Mouse (Mus musculus) midbrain, embryonic 12.5 days (tissue): ENCODE results near the gene Ssbp3. TPM values are rescaled to one million over a fixed set of nuclear protein-coding genes. Genes with fewer than 3 reads are reported as not detected.
A peak's percentile ranks its signal among the peaks of the same experiment; 100 is the strongest.

Source experiments
- ATAC-seq: fragments of 200-750 bp; cut with Nextera tagmentation; 2 replicates; pipeline ENCODE4 v1.8.0; 2017; ENCODE audit warnings: low read depth, moderate TSS enrichment, moderate library complexity; ENCODE audit not compliant: low FRiP score
- H3K27ac ChIP-seq: fragments of 300-500 bp; sonication (generic); replicated peaks from 2 replicates; pipeline ENCODE4 v1.5.1; 2016; ENCODE audit warnings: mild to moderate bottlenecking
- H3K27me3 ChIP-seq: fragments of 300-500 bp; sonication (generic); 2 replicates; pipeline ENCODE4 v1.6.1; 2016; ENCODE audit warnings: mild to moderate bottlenecking
- H3K36me3 ChIP-seq: fragments of 300-500 bp; sonication (generic); 2 replicates; pipeline ENCODE4 v1.6.1; 2016
- H3K4me1 ChIP-seq: fragments of 300-500 bp; sonication (generic); 2 replicates; pipeline ENCODE4 v1.6.1; 2016
- H3K4me2 ChIP-seq: fragments of 300-500 bp; sonication (generic); replicated peaks from 2 replicates; pipeline ENCODE4 v1.6.1; 2016; ENCODE audit warnings: mild to moderate bottlenecking, moderate library complexity
- H3K4me3 ChIP-seq: fragments of 300-500 bp; sonication (generic); 2 replicates; pipeline ENCODE4 v1.5.1; 2016; ENCODE audit warnings: mild to moderate bottlenecking
- H3K9ac ChIP-seq: fragments of 300-500 bp; sonication (generic); replicated peaks from 2 replicates; pipeline ENCODE4 v1.6.1; 2016; ENCODE audit warnings: mild to moderate bottlenecking, moderate library complexity
- H3K9me3 ChIP-seq: fragments of 300-500 bp; sonication (generic); 2 replicates; pipeline ENCODE4 v1.6.1; 2016; ENCODE audit warnings: mild to moderate bottlenecking
- WGBS: fragments of 180-500 bp; shearing (Covaris S2); methylation state at CpG from one replicate; pipeline ENCODE4 v1.1.7; 2016; 5-methylcytosine and 5-hydroxymethylcytosine counted together
- polyA plus RNA-seq: library from polyadenylated mRNA; unstranded; fragments of >200 nt; fragmentation: Nextera tagmentation; extraction: Ambion mirVana; gene quantifications from 2 replicates; pipeline ENCODE4 v1.2.1, GENCODE M21; 2016

Ssbp3 gene
- polyA plus RNA-seq, 1 experiment from 2014 or later: 277 TPM

DNA sequence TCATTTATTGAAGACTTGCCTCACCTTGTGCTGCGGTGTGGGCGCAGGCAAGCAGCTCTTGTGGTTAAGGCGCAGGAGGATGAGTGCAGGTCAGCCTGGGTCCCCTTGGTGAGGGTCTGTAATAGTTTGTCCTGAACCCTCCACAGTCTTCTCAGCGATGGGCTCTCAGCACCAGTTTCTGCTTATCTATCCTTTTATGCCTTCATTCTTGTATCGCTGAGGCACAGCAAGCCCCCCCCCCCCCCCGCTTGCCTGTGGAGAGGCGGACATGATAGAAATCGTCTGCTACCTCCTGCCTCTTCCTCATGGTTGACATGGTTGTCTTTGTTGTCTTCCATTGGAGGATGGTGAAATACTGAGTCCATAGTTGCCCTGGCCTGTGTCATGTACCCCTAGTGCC lies 96.9 kb downstream of the Ssbp3 start:
- H3K4me3 ChIP-seq: no peak overlapping the region
- H3K9ac ChIP-seq: no peak overlapping the region
- H3K4me1 ChIP-seq: peaks cover 28% of the 10 kb centered on the region
- H3K36me3 ChIP-seq: peaks cover 19% of the 10 kb centered on the region
- H3K4me2 ChIP-seq: no peak overlapping the region
- H3K27me3 ChIP-seq: no peaks in the 10 kb centered on the region
- no peak overlapping the region for H3K27ac ChIP-seq
- WGBS: 90% methylated on average over 8 of the region's 8 CpGs
- no peaks in the 10 kb centered on the region for H3K9me3 ChIP-seq
- no peak for ATAC-seq

DNA sequence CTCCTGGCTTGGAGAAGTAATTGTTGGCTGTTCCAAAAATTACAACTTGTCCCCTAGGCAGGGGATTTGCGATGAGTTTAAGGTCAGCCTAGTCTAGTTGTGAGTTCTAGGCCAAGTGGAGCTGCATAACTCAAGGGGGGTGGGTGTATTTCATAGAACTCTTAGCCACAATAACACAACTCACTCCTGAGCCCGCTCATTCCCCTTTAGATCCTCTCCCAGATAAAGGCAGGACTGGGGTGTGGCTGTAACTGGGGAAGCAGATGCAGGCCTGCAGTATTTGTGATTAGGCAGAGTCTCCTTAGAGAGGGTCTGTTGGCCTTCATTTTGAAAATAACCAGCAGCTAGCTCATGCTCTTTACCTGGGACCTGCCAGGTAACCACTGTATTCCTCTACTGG lies 97.7 kb downstream of the Ssbp3 start:
- H3K4me1 ChIP-seq: peaks cover 20% of the 10 kb centered on the region
- H3K4me2 ChIP-seq: no peak overlapping the region
- no peak overlapping the region for H3K4me3 ChIP-seq
- H3K9ac ChIP-seq: no peak overlapping the region
- peaks cover 19% of the 10 kb centered on the region for H3K36me3 ChIP-seq
- no peak for ATAC-seq
- H3K9me3 ChIP-seq: no peaks in the 10 kb centered on the region
- no peaks in the 10 kb centered on the region for H3K27me3 ChIP-seq
- WGBS: 93% methylated on average over 2 of the region's 2 CpGs
- H3K27ac ChIP-seq: no peak overlapping the region

DNA sequence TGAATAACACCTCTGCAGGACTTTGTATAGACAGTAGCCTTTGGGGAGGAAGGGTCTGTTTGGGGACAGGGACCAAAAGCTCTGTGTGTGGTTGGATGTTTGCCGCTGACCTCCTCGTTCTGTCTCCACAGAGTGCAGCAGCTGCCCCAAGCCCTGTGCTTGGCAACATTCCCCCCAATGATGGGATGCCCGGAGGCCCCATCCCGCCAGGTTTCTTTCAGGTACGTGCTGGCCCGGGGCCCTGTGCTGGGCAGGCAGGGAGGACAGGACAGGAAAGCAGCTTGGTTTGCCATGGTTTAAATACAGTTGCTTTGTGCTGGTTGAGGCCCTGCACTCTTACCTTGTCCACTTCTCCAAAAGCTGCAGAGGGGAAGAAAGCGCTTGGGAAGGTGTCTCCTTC lies 99.0 kb downstream of the Ssbp3 start:
- no peak overlapping the region for H3K4me2 ChIP-seq
- H3K4me3 ChIP-seq: no peak overlapping the region
- 91% methylated on average over 7 of the region's 7 CpGs for WGBS
- H3K27ac ChIP-seq: no peak overlapping the region
- ATAC-seq: no peak
- H3K36me3 ChIP-seq: peaks cover 19% of the 10 kb centered on the region
- H3K9ac ChIP-seq: no peak overlapping the region
- no peaks in the 10 kb centered on the region for H3K9me3 ChIP-seq
- H3K27me3 ChIP-seq: no peaks in the 10 kb centered on the region
- peaks cover 9% of the 10 kb centered on the region for H3K4me1 ChIP-seq

DNA sequence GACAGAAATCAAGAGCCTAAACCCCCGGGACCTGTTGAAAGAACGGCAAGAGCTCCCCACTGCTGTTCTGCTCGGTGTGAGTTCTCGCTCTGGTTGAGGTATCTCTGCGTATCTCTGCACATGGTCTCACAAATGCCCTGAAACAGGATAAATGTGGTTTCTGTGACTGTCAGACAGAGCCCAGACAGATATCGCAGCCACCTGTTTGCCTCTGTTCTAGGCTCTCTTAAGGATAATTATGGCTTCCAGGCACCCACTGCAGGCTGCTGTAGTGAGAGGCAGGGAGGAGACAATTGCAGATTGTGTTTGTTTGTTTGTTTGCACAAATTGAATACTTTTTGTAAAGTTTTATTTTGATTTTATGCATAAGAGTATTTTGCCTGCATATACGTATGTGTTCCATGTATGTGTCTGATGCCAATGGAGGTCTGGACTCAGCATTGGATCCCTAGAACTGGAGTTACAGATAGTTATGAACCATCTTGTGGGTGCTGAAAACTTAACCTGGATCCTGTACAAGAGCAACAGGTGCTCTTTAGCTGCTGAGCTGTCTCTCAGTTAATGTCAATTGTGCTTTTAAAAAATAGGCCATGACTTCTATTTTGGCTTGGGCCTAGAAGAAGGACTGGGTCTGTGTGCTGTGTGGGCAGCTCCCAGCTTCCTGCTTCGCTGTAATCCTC lies 101.0 kb downstream of the Ssbp3 start:
- Histone ChIP-seq H3K27ac (no peak overlapping the region), H3K9ac (no peak overlapping the region), H3K36me3 (peaks cover 22% of the 10 kb centered on the region), H3K4me3 (no peak overlapping the region), H3K27me3 (no peaks in the 10 kb centered on the region), H3K4me1 (peaks cover 20% of the 10 kb centered on the region), H3K4me2 (no peak overlapping the region), H3K9me3 (no peaks in the 10 kb centered on the region)
- ATAC-seq: no peak
- 95% methylated on average over 8 of the region's 8 CpGs for WGBS

GRCm38 (mm10) chr4:107012005-107012478 lies 101.5 kb downstream of the Ssbp3 start:
- H3K27ac ChIP-seq: 0 out of 2 replicates have a peak overlapping the region, but pooled peaks have one; percentile 15
- no peak for ATAC-seq
- no peaks in the 10 kb centered on the region for H3K9me3 ChIP-seq
- no peak overlapping the region for H3K9ac ChIP-seq
- no peak overlapping the region for H3K4me2 ChIP-seq
- peaks cover 23% of the 10 kb centered on the region for H3K4me1 ChIP-seq
- WGBS: 73% methylated on average over 13 of the region's 13 CpGs
- no peaks in the 10 kb centered on the region for H3K27me3 ChIP-seq
- no peak overlapping the region for H3K4me3 ChIP-seq
- peaks cover 22% of the 10 kb centered on the region for H3K36me3 ChIP-seq

DNA sequence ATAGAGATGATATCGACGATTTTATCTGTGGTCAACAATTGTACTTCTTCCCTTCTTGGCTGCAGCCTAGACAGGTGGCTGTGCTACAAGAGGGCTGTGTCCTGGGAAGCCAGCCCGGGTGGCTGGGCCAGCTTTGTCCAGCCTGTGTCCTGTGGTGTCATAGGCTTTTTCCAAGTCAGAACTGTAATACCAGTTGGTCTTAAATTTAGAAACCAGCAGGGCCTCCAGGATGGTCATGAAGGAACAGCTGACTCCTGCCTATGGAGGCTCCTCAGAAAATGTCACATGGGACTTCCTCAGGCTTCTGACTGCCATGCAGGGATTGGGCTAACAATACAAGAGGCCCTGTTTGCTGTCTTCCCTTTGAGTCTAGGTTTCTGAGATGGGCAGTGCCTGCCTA lies 102.1 kb downstream of the Ssbp3 start:
- WGBS: 85% methylated on average over 3 of the region's 3 CpGs
- no peak for ATAC-seq
- no peak overlapping the region for H3K4me3 ChIP-seq
- H3K4me1 ChIP-seq: peaks cover 27% of the 10 kb centered on the region
- 0 out of 2 replicates have a peak overlapping the region, but pooled peaks have one; percentile 15 for H3K27ac ChIP-seq
- H3K4me2 ChIP-seq: no peak overlapping the region
- H3K9me3 ChIP-seq: no peaks in the 10 kb centered on the region
- no peaks in the 10 kb centered on the region for H3K27me3 ChIP-seq
- peaks cover 22% of the 10 kb centered on the region for H3K36me3 ChIP-seq
- no peak overlapping the region for H3K9ac ChIP-seq

DNA sequence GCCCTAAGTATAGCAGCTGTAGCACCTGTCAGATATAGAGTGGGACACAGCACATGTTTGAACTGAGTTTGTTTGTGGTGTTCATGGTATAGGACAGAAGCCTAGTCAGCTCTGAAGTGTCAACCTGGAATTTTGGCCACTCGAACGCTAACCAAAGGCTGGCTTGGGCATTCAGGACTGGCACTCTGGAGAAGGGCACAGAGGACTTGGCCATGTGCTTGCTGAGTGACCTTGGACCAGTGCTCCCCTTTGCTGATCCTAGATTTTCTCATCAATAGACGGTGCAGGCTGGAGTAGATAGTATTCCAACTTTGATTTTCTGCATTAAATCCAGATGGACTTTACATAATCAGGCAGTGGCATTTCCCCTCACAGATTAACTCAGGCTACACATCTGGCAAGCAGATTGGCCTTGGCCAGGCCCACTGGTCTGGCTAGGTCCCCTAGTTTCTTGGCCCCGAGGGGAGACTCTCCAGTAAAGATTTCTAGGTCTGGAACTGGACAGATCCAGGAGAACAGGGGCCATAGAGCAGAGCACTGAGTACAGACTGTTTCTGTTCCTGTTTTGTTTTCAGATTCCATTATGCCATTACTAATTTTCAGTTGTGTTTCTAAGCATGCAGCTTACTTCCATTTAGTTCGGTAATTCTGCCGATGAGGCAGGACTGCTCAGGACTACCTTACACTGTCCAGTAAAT lies 102.8 kb downstream of the Ssbp3 start:
- ATAC-seq: no peak
- Histone ChIP-seq H3K36me3 (peaks cover 22% of the 10 kb centered on the region), H3K4me3 (no peak overlapping the region), H3K4me2 (no peak overlapping the region), H3K27ac (no peak overlapping the region), H3K4me1 (peaks cover 34% of the 10 kb centered on the region), H3K9me3 (no peaks in the 10 kb centered on the region), H3K27me3 (no peaks in the 10 kb centered on the region), H3K9ac (no peak overlapping the region)
- WGBS: 87% methylated on average over 6 of the region's 6 CpGs

DNA sequence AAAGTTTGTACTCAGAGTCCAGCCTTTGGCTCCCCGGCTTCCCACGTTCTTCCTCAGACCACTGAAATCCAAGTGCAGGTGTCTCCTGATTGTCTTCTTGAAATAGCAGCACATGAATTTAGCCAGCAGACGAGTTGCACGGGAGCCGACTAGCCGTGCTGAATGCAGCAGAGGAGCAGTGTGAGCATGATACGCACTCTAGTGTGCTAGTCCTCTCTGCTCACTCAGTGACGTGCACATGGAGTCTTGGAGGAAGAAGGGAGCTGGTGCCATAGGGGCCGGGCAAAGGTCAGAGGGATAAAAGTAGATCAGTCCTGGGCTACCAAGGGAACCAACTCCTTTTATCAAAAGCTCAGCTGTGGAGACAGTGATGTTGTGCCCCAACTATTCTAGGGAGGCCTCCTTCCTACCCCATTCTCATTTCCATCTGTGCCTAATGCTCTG lies 103.3 kb downstream of the Ssbp3 start:
- no peak overlapping the region for H3K4me2 ChIP-seq
- 0 out of 2 replicates have a peak overlapping the region, but pooled peaks have one; percentile 8 for H3K27ac ChIP-seq
- peaks cover 22% of the 10 kb centered on the region for H3K36me3 ChIP-seq
- no peak overlapping the region for H3K4me3 ChIP-seq
- H3K4me1 ChIP-seq: peaks cover 40% of the 10 kb centered on the region
- WGBS: 87% methylated on average over 9 of the region's 9 CpGs
- H3K9me3 ChIP-seq: no peaks in the 10 kb centered on the region
- no peaks in the 10 kb centered on the region for H3K27me3 ChIP-seq
- no peak for ATAC-seq
- no peak overlapping the region for H3K9ac ChIP-seq

- no peak overlapping the region for H3K4me2 ChIP-seq
- no peaks in the 10 kb centered on the region for H3K9me3 ChIP-seq
- no peak overlapping the region for H3K4me3 ChIP-seq
- no peak overlapping the region for H3K9ac ChIP-seq
- WGBS: 49% methylated on average over 13 of the region's 13 CpGs
- H3K27me3 ChIP-seq: no peaks in the 10 kb centered on the region
- 0 out of 2 replicates have a peak, but pooled peaks cover 7% of the 10 kb centered on the region for H3K36me3 ChIP-seq
- ATAC-seq: peak; percentile 41; the same call in 1 of the 2 replicates
- H3K27ac ChIP-seq: peak overlapping the region; percentile 66
- peaks cover 62% of the 10 kb centered on the region for H3K4me1 ChIP-seq
Measured at GRCm38 (mm10) chr4:107015971-107016511, 105.5 kb downstream of the Ssbp3 start.

- Histone ChIP-seq H3K9ac (no peak overlapping the region), H3K4me1 (peaks cover 71% of the 10 kb centered on the region), H3K4me3 (no peak overlapping the region), H3K27ac (peak overlapping the region; percentile 15; the same call in 1 of the 2 replicates), H3K4me2 (no peak overlapping the region), H3K9me3 (no peaks in the 10 kb centered on the region), H3K27me3 (no peaks in the 10 kb centered on the region), H3K36me3 (0 out of 2 replicates have a peak, but pooled peaks cover 2% of the 10 kb centered on the region)
- ATAC-seq: no peak
Measured at GRCm38 (mm10) chr4:107017257-107017656, 106.8 kb downstream of the Ssbp3 start.

DNA sequence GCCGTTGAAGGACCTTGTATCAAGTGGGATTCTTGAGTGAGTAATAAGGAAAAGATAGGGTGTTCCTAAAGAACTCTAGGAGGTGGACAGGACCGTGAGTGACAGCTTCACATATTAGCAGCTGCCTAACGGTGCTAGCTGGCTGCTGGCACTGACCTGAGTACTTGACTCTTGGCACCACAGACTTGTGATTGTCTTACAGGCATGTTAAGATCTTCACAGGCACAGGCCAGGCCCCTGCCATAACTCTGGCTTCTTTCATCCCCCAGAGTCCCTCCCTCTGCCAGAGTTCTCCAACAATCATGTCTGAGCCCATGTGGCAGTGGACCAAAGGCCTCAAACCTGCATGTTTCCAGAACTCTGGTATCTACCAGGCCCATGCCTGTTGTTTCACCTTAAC lies 108.0 kb downstream of the Ssbp3 start:
- Histone ChIP-seq H3K4me2 (no peak overlapping the region), H3K27me3 (no peaks in the 10 kb centered on the region), H3K9ac (no peak overlapping the region), H3K9me3 (no peaks in the 10 kb centered on the region), H3K4me1 (peaks cover 83% of the 10 kb centered on the region), H3K4me3 (no peak overlapping the region), H3K36me3 (0 out of 2 replicates have a peak, but pooled peaks cover 2% of the 10 kb centered on the region), H3K27ac (peak overlapping the region; percentile 66)
- WGBS: 83% methylated on average over 3 of the region's 3 CpGs
- ATAC-seq: no peak

- 0 out of 2 replicates have a peak, but pooled peaks cover 2% of the 10 kb centered on the region for H3K36me3 ChIP-seq
- no peak overlapping the region for H3K4me2 ChIP-seq
- no peak for ATAC-seq
- H3K9ac ChIP-seq: no peak overlapping the region; the same call in 1 of the 2 replicates
- H3K9me3 ChIP-seq: no peaks in the 10 kb centered on the region
- H3K27ac ChIP-seq: peak overlapping the region; percentile 66
- H3K4me1 ChIP-seq: peaks cover 88% of the 10 kb centered on the region
- 55% methylated on average over 7 of the region's 7 CpGs for WGBS
- H3K4me3 ChIP-seq: no peak overlapping the region
- H3K27me3 ChIP-seq: no peaks in the 10 kb centered on the region
Measured at GRCm38 (mm10) chr4:107019027-107019426, 108.5 kb downstream of the Ssbp3 start.
